Mouse (Mus musculus) MEL-GATA-1-ER (cell line): ENCODE data around the gene Vipr1.
A peak's percentile ranks its signal among the peaks of the same experiment; 100 is the strongest.

Source experiments
- DNase-seq: peaks from one replicate; pipeline ENCODE4 v3.0.0-alpha.2; 2012; ENCODE audit warnings: low read depth; ENCODE audit errors: extremely low read depth

Vipr1 gene

GRCm38 (mm10) chr9:121717048-121717447 lies 74.5 kb downstream of the Vipr1 start:
- DNase-seq, result no peak

- DNase-seq, result no peak
Observed at GRCm38 (mm10) chr9:121718070-121718705, 75.7 kb downstream of the Vipr1 start.

GRCm38 (mm10) chr9:121718792-121719318 lies 76.3 kb downstream of the Vipr1 start, which contains the start of gene Nktr:
TSS of gene Nktr (plus strand) at chr9:121719169.
- DNase-seq, result peak; percentile 92

- DNase-seq, result peak; percentile 55
Observed at GRCm38 (mm10) chr9:121719347-121720331, 77.1 kb downstream of the Vipr1 start.
